Mouse (Mus musculus) liver, postnatal 0 days (tissue): ENCODE measurements around the gene Plekhh3. TPM values are rescaled to one million over a fixed set of nuclear protein-coding genes. Genes with fewer than 3 reads are reported as not detected.

Source experiments
- ATAC-seq: fragments of 200-750 bp; cut with Nextera tagmentation; 2 replicates; pipeline ENCODE4 v1.8.0; 2017; ENCODE audit warnings: mild to moderate bottlenecking, moderate library complexity
- DNase-seq: peaks from one replicate; pipeline ENCODE4 v3.0.0-alpha.2; 2016
- H3K27ac ChIP-seq: fragments of 300-500 bp; sonication (generic); 2 replicates; pipeline ENCODE4 v1.5.1; 2014; ENCODE audit warnings: antibody characterized with exemption, moderate library complexity, mild to moderate bottlenecking, low read depth
- H3K27me3 ChIP-seq: fragments of 300-500 bp; sonication (generic); 2 replicates; pipeline ENCODE4 v1.6.1; 2014; ENCODE audit warnings: low read length, control low read depth, mixed read lengths; ENCODE audit not compliant: insufficient read depth
- H3K36me3 ChIP-seq: fragments of 300-500 bp; sonication (generic); replicated peaks from 2 replicates; pipeline ENCODE4 v1.6.1; 2014; ENCODE audit warnings: mild to moderate bottlenecking, control low read depth, low read length, moderate library complexity, mixed read lengths; ENCODE audit not compliant: insufficient read depth
- H3K4me1 ChIP-seq: fragments of 300-500 bp; sonication (generic); 2 replicates; pipeline ENCODE4 v1.6.1; 2014; ENCODE audit warnings: antibody characterized with exemption, mild to moderate bottlenecking, control low read depth; ENCODE audit not compliant: insufficient read depth
- H3K4me2 ChIP-seq: fragments of 300-500 bp; sonication (generic); 2 replicates; pipeline ENCODE4 v1.6.1; 2014; ENCODE audit warnings: low read depth, mild to moderate bottlenecking, low read length, moderate library complexity, mixed read lengths
- H3K4me3 ChIP-seq: fragments of 300-500 bp; sonication (generic); 2 replicates; pipeline ENCODE4 v1.5.1; 2014; ENCODE audit warnings: low read depth, low read length
- H3K9ac ChIP-seq: fragments of 300-500 bp; sonication (generic); replicated peaks from 2 replicates; pipeline ENCODE4 v1.6.1; 2014; ENCODE audit warnings: mild to moderate bottlenecking, moderate library complexity
- H3K9me3 ChIP-seq: fragments of 300-500 bp; sonication (generic); 2 replicates; pipeline ENCODE4 v1.6.1; 2016; ENCODE audit warnings: mild to moderate bottlenecking, control low read depth, low read length, mixed read lengths
- CTCF ChIP-seq: sonication (generic); IDR thresholded peaks from 2 replicates; pipeline ENCODE4 v1.5.1; 2016; ENCODE audit warnings: antibody characterized with exemption, low read depth
- EP300 ChIP-seq: IDR thresholded peaks from 2 replicates; pipeline ENCODE4 v1.6.1; 2016; ENCODE audit warnings: antibody characterized with exemption, low read depth, mild to moderate bottlenecking
- WGBS: fragments of 180-500 bp; shearing (Covaris S2); extraction: QIAGEN DNeasy Blood & Tissue Kit; methylation state at CpG from one replicate; pipeline ENCODE4 v1.1.7; 2014; ENCODE audit not compliant: insufficient replicate concordance; 5-methylcytosine and 5-hydroxymethylcytosine counted together
- polyA plus RNA-seq: library from polyadenylated mRNA; unstranded; fragments of >200 nt; fragmentation: Nextera tagmentation; extraction: Ambion mirVana; gene quantifications from 2 replicates; pipeline ENCODE4 v1.2.1, GENCODE M21; 2015

Plekhh3 gene
- polyA plus RNA-seq, 1 experiment from 2014 or later = 1.6 TPM

GRCm38 (mm10) chr11:101181961-101182360 lies 10.8 kb upstream of the Plekhh3 start:
- H3K4me3 ChIP-seq = no peak overlapping the region
- H3K27me3 ChIP-seq = peaks cover 11% of the 10 kb centered on the region
- 0 out of 2 replicates have a peak, but pooled peaks cover 2% of the 10 kb centered on the region for H3K4me1 ChIP-seq
- TF ChIP-seq EP300 (no peak), CTCF (no peak)
- no peak overlapping the region for H3K4me2 ChIP-seq
- ATAC-seq (no peak), DNase-seq (no peak)
- no peak overlapping the region for H3K9ac ChIP-seq
- H3K36me3 ChIP-seq = no peaks in the 10 kb centered on the region; the same call in 1 of the 2 replicates
- no peak overlapping the region for H3K27ac ChIP-seq
- 85% methylated on average over 11 of the region's 11 CpGs for WGBS
- H3K9me3 ChIP-seq = no peaks in the 10 kb centered on the region

GRCm38 (mm10) chr11:101180846-101181740 lies 9.9 kb upstream of the Plekhh3 start:
- H3K27me3 ChIP-seq = peaks cover 20% of the 10 kb centered on the region

GRCm38 (mm10) chr11:101180261-101180660 lies 9.1 kb upstream of the Plekhh3 start:
- TF ChIP-seq EP300 (no peak), CTCF (no peak)
- H3K27ac ChIP-seq = no peak overlapping the region
- WGBS = 66% methylated on average over 17 of the region's 17 CpGs
- no peak for DNase-seq
- peaks cover 28% of the 10 kb centered on the region for H3K27me3 ChIP-seq
- no peak for ATAC-seq
- H3K9ac ChIP-seq = no peak overlapping the region
- no peaks in the 10 kb centered on the region for H3K36me3 ChIP-seq
- H3K4me3 ChIP-seq = no peak overlapping the region
- H3K9me3 ChIP-seq = no peaks in the 10 kb centered on the region
- H3K4me1 ChIP-seq = peaks cover 13% of the 10 kb centered on the region
- no peak overlapping the region for H3K4me2 ChIP-seq

More at GRCm38 (mm10) chr11:101180846-101181740, 9.9 kb upstream of the Plekhh3 start:
- H3K9me3 ChIP-seq = no peaks in the 10 kb centered on the region
- H3K4me3 ChIP-seq = no peak overlapping the region
- no peaks in the 10 kb centered on the region for H3K36me3 ChIP-seq
- ATAC-seq = peak; percentile 61
- peak; percentile 82 for DNase-seq
- no peak overlapping the region for H3K9ac ChIP-seq
- H3K4me2 ChIP-seq = no peak overlapping the region
- H3K4me1 ChIP-seq = peaks cover 8% of the 10 kb centered on the region; the same call in 1 of the 2 replicates
- WGBS = 38% methylated on average over 10 of the region's 10 CpGs
- H3K27ac ChIP-seq = no peak overlapping the region
- TF ChIP-seq EP300 (no peak), CTCF (peak; percentile 91)

GRCm38 (mm10) chr11:101179306-101179705 lies 8.2 kb upstream of the Plekhh3 start:
- H3K9me3 ChIP-seq = no peaks in the 10 kb centered on the region
- H3K36me3 ChIP-seq = no peaks in the 10 kb centered on the region
- no peak overlapping the region for H3K27ac ChIP-seq
- TF ChIP-seq EP300 (no peak), CTCF (no peak)
- H3K4me2 ChIP-seq = no peak overlapping the region
- H3K9ac ChIP-seq = no peak overlapping the region
- DNase-seq (no peak), ATAC-seq (no peak)
- H3K4me3 ChIP-seq = no peak overlapping the region
- WGBS = 82% methylated on average over 15 of the region's 15 CpGs
- H3K4me1 ChIP-seq = peaks cover 18% of the 10 kb centered on the region
- H3K27me3 ChIP-seq = peaks cover 38% of the 10 kb centered on the region

- TF ChIP-seq EP300 (no peak), CTCF (0 out of 2 replicates have a peak, but pooled peaks have one; percentile 10)
- Histone ChIP-seq H3K36me3 (no peaks in the 10 kb centered on the region), H3K4me1 (peaks cover 27% of the 10 kb centered on the region), H3K4me2 (peak overlapping the region; percentile 3; the same call in 1 of the 2 replicates), H3K9ac (no peak overlapping the region), H3K9me3 (no peaks in the 10 kb centered on the region), H3K4me3 (no peak overlapping the region), H3K27ac (no peak overlapping the region), H3K27me3 (peaks cover 47% of the 10 kb centered on the region)
- ATAC-seq = no peak
- whole genome bisulfite sequencing = 55% methylated on average over 36 of the region's 36 CpGs
- no peak for DNase-seq
Measured at GRCm38 (mm10) chr11:101178061-101179058, 7.2 kb upstream of the Plekhh3 start.
